Mouse (Mus musculus) bone marrow, adult 2 months (tissue): ENCODE results near the gene Chchd6.

Experiments
- CTCF ChIP-seq: fragments of 200-500 bp; IDR thresholded peaks from 2 replicates; pipeline ENCODE4 v1.5.1; 2011; ENCODE audit warnings: low read length, control low read depth; ENCODE audit not compliant: control insufficient read depth, insufficient read depth
- POLR2A ChIP-seq: fragments of 200-500 bp; IDR thresholded peaks from 2 replicates; pipeline ENCODE4 v1.6.1; 2011; ENCODE audit warnings: low read depth, mild to moderate bottlenecking, control low read depth, low read length, borderline replicate concordance; ENCODE audit not compliant: control insufficient read depth

DNA sequence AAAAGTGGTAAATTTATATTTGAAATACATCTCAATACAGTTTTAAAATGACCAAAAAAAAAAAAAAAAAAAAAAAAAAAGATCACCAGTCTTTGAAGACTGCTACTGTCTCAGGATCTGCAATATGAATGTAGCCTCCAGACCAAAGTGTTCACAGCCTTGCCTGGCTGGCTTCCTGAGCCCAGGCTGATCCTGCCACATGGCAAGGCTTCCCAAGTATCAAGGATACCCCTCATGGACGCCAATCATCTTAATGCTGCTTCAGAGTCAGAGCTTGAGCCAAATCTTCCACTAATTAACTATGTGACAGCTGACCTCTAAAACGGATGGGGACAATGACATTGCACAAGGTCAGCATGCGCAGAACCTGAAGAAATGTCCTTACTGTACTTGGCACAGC lies 3.9 kb downstream of the Chchd6 start:
- no peak for TF ChIP-seq CTCF
- TF ChIP-seq POLR2A, result no peak
